Mouse (Mus musculus): ENCODE results near the gene Wipf2. TPM values are rescaled to one million over a fixed set of nuclear protein-coding genes. Genes with fewer than 3 reads are reported as not detected.

The Wipf2 gene
- total and polyA plus RNA-seq, 3 experiments = 4.0 to 9.6 (median 9.1) TPM

GRCm38 (mm10) chr11:98889977-98890376 is 26.5 kb downstream of the Wipf2 start:
- intact Hi-C loops (cut with DNase I) = no loop called here
- Histone ChIP-seq H3K27ac (no peak overlapping the region), H3K27me3 (ENCODE audit: control insufficient read depth, insufficient read depth, low read length) (no peaks in the 10 kb centered on the region), H3K4me1 (ENCODE audit: control insufficient read depth, insufficient read depth, low read length) (no peaks in the 10 kb centered on the region), H3K79me2 (replicated peaks; ENCODE audit: control insufficient read depth, insufficient read depth, low read length) (no peaks in the 10 kb centered on the region), H3K9ac (ENCODE audit: low read depth, low read length) (no peak overlapping the region), H3K4me3 (no peak overlapping the region), H3K36me3 (ENCODE audit: control insufficient read depth, insufficient read depth, low read length) (no peaks in the 10 kb centered on the region)
- WGBS = 79% methylated on average over 5 of the region's 5 CpGs
- DNase-seq = no peak
- no peak for TF ChIP-seq EP300 (IDR thresholded peaks at IDR 0.05; ENCODE audit: insufficient read depth, low read depth, low read length)
- no peak for TF ChIP-seq CTCF (IDR thresholded peaks at IDR 0.05)

- Histone ChIP-seq H3K4me1 (ENCODE audit: control insufficient read depth, insufficient read depth, low read length) (no peaks in the 10 kb centered on the region), H3K36me3 (ENCODE audit: control insufficient read depth, insufficient read depth, low read length) (no peaks in the 10 kb centered on the region), H3K79me2 (replicated peaks; ENCODE audit: control insufficient read depth, insufficient read depth, low read length) (no peaks in the 10 kb centered on the region), H3K9ac (ENCODE audit: low read depth, low read length) (no peak overlapping the region), H3K27me3 (ENCODE audit: control insufficient read depth, insufficient read depth, low read length) (no peaks in the 10 kb centered on the region), H3K4me3 (no peak overlapping the region), H3K27ac (no peak overlapping the region)
- 83% methylated on average over 5 of the region's 5 CpGs for WGBS
- intact Hi-C loops (cut with DNase I) = no loop called here
- no peak for TF ChIP-seq EP300 (IDR thresholded peaks at IDR 0.05; ENCODE audit: insufficient read depth, low read depth, low read length)
- TF ChIP-seq CTCF (IDR thresholded peaks at IDR 0.05) = no peak
- no peak for TF ChIP-seq POLR2A (IDR thresholded peaks at IDR 0.05; ENCODE audit: insufficient read depth, low read depth, low read length)
- no peak for DNase-seq
Measured at GRCm38 (mm10) chr11:98892426-98892825, 29.0 kb downstream of the Wipf2 start.

- H3K27ac ChIP-seq = peak overlapping the region; percentile 24; the same call in 1 of the 2 replicates
- H3K79me2 ChIP-seq (replicated peaks; ENCODE audit: control insufficient read depth, insufficient read depth, low read length) = no peaks in the 10 kb centered on the region
- no peak overlapping the region for H3K4me3 ChIP-seq
- peaks cover 2% of the 10 kb centered on the region; the same call in 1 of the 2 replicates for H3K4me1 ChIP-seq (ENCODE audit: control insufficient read depth, insufficient read depth, low read length)
- H3K36me3 ChIP-seq (ENCODE audit: control insufficient read depth, insufficient read depth, low read length) = no peaks in the 10 kb centered on the region
- H3K9ac ChIP-seq (ENCODE audit: low read depth, low read length) = no peak overlapping the region
- TF ChIP-seq EP300 (IDR thresholded peaks at IDR 0.05; ENCODE audit: insufficient read depth, low read depth, low read length) (no peak), POLR2A (IDR thresholded peaks at IDR 0.05; ENCODE audit: insufficient read depth, low read depth, low read length) (no peak), CTCF (IDR thresholded peaks at IDR 0.05) (no peak)
- H3K27me3 ChIP-seq (ENCODE audit: control insufficient read depth, insufficient read depth, low read length) = no peaks in the 10 kb centered on the region
- intact Hi-C loops (cut with DNase I) = no loop called here
- DNase-seq = peak in 1 of 2 experiments; percentile 34
- WGBS = 52% methylated on average over 12 of the region's 12 CpGs
Measured at GRCm38 (mm10) chr11:98900529-98901125, 37.2 kb downstream of the Wipf2 start.

GRCm38 (mm10) chr11:98902621-98903245 is 39.3 kb downstream of the Wipf2 start:
- WGBS = 64% methylated on average over 10 of the region's 10 CpGs
- H3K9ac ChIP-seq (ENCODE audit: low read depth, low read length) = no peak overlapping the region
- no peak overlapping the region for H3K27ac ChIP-seq
- peaks cover 2% of the 10 kb centered on the region; the same call in 1 of the 2 replicates for H3K4me1 ChIP-seq (ENCODE audit: control insufficient read depth, insufficient read depth, low read length)
- H3K79me2 ChIP-seq (replicated peaks; ENCODE audit: control insufficient read depth, insufficient read depth, low read length) = no peaks in the 10 kb centered on the region
- no peak for DNase-seq
- H3K36me3 ChIP-seq (ENCODE audit: control insufficient read depth, insufficient read depth, low read length) = no peaks in the 10 kb centered on the region
- no peak overlapping the region for H3K4me3 ChIP-seq
- TF ChIP-seq CTCF (IDR thresholded peaks at IDR 0.05) = no peak
- no peak for TF ChIP-seq POLR2A (IDR thresholded peaks at IDR 0.05; ENCODE audit: insufficient read depth, low read depth, low read length)
- TF ChIP-seq EP300 (IDR thresholded peaks at IDR 0.05; ENCODE audit: insufficient read depth, low read depth, low read length) = no peak
- intact Hi-C loops (cut with DNase I) = no loop called here
- H3K27me3 ChIP-seq (ENCODE audit: control insufficient read depth, insufficient read depth, low read length) = no peaks in the 10 kb centered on the region

- H3K79me2 ChIP-seq (replicated peaks; ENCODE audit: control insufficient read depth, insufficient read depth, low read length) = no peaks in the 10 kb centered on the region
- DNase-seq = no peak
- WGBS = 55% methylated on average over 2 of the region's 2 CpGs
- intact Hi-C loops (cut with DNase I) = no loop called here
- peaks cover 3% of the 10 kb centered on the region; the same call in 1 of the 2 replicates for H3K4me1 ChIP-seq (ENCODE audit: control insufficient read depth, insufficient read depth, low read length)
- no peaks in the 10 kb centered on the region for H3K27me3 ChIP-seq (ENCODE audit: control insufficient read depth, insufficient read depth, low read length)
- H3K9ac ChIP-seq (ENCODE audit: low read depth, low read length) = no peak overlapping the region
- no peaks in the 10 kb centered on the region for H3K36me3 ChIP-seq (ENCODE audit: control insufficient read depth, insufficient read depth, low read length)
- TF ChIP-seq POLR2A (IDR thresholded peaks at IDR 0.05; ENCODE audit: insufficient read depth, low read depth, low read length) = no peak
- no peak overlapping the region for H3K27ac ChIP-seq
- no peak overlapping the region for H3K4me3 ChIP-seq
Measured at GRCm38 (mm10) chr11:98904577-98904976, 41.1 kb downstream of the Wipf2 start.

- H3K4me3 ChIP-seq = no peak overlapping the region
- no peak overlapping the region for H3K9ac ChIP-seq (ENCODE audit: low read depth, low read length)
- no peaks in the 10 kb centered on the region for H3K79me2 ChIP-seq (replicated peaks; ENCODE audit: control insufficient read depth, insufficient read depth, low read length)
- intact Hi-C loops (cut with DNase I) = loop anchor here (5.0 kb wide), 1 partner anchor 203 kb away; the partner anchor contains the start of gene Csf3
- H3K36me3 ChIP-seq (ENCODE audit: control insufficient read depth, insufficient read depth, low read length) = no peaks in the 10 kb centered on the region
- no peaks in the 10 kb centered on the region for H3K27me3 ChIP-seq (ENCODE audit: control insufficient read depth, insufficient read depth, low read length)
- H3K27ac ChIP-seq = no peak overlapping the region
- peak in 1 of 2 experiments; percentile 14 for DNase-seq
- H3K4me1 ChIP-seq (ENCODE audit: control insufficient read depth, insufficient read depth, low read length) = peaks cover 3% of the 10 kb centered on the region; the same call in 1 of the 2 replicates
- TF ChIP-seq CTCF (IDR thresholded peaks at IDR 0.05) (no peak), EP300 (IDR thresholded peaks at IDR 0.05; ENCODE audit: insufficient read depth, low read depth, low read length) (no peak), POLR2A (IDR thresholded peaks at IDR 0.05; ENCODE audit: insufficient read depth, low read depth, low read length) (no peak)
- 43% methylated on average over 7 of the region's 7 CpGs for WGBS
Measured at GRCm38 (mm10) chr11:98905033-98905432, 41.6 kb downstream of the Wipf2 start.

Measured in heart, adult 2 months (tissue).